Mouse (Mus musculus): ENCODE data around the gene Slc35b1.

- TF ChIP-seq CTCF (IDR thresholded peaks at IDR 0.05; ENCODE audit: low read depth) (no peak), EP300 (IDR thresholded peaks at IDR 0.05; ENCODE audit: low read depth) (no peak)
These were observed 3.8 kb upstream of the Slc35b1 start for GRCm38 (mm10) chr11:95380711-95381110.
